Mouse (Mus musculus): ENCODE measurements around the gene Mreg. TPM values are rescaled to one million over a fixed set of nuclear protein-coding genes. Genes with fewer than 3 reads are reported as not detected.

Mreg gene
- polyA plus RNA-seq, 2 experiments: 2.9 to 6.4 TPM

GRCm38 (mm10) chr1:72198142-72198806 is 13.8 kb downstream of the Mreg start:
- H3K4me2 ChIP-seq (ENCODE audit: low read depth): no peak overlapping the region
- WGBS (ENCODE audit: insufficient replicate concordance): 58% methylated on average over 10 of the region's 10 CpGs
- no peaks in the 10 kb centered on the region for H3K27me3 ChIP-seq (ENCODE audit: control insufficient read depth, insufficient read depth, low read length)
- ATAC-seq (ENCODE audit: insufficient read depth) (no peak), DNase-seq (ENCODE audit: low read depth in 3 of 3, low spot score in 3 of 3) (no peak)
- no peaks in the 10 kb centered on the region for H3K36me3 ChIP-seq (replicated peaks; ENCODE audit: control insufficient read depth, insufficient read depth, low read depth)
- H3K4me3 ChIP-seq (ENCODE audit: insufficient read depth in 1 of 2, low read depth in 2 of 2, low read length in 2 of 2): no peak overlapping the region
- H3K27ac ChIP-seq: no peak overlapping the region
- H3K9ac ChIP-seq (replicated peaks): no peak overlapping the region
- no peaks in the 10 kb centered on the region for H3K9me3 ChIP-seq (ENCODE audit: control insufficient read depth, low read length)
- H3K4me1 ChIP-seq (replicated peaks; ENCODE audit: control insufficient read depth in 2 of 2, insufficient read depth in 2 of 2, low read length in 1 of 2): no peaks in the 10 kb centered on the region; a peak in 1 of 4 replicates
- TF ChIP-seq EP300 (IDR thresholded peaks at IDR 0.05; ENCODE audit: low read depth) (no peak), CTCF (IDR thresholded peaks at IDR 0.05; ENCODE audit: low read depth) (no peak)

DNA sequence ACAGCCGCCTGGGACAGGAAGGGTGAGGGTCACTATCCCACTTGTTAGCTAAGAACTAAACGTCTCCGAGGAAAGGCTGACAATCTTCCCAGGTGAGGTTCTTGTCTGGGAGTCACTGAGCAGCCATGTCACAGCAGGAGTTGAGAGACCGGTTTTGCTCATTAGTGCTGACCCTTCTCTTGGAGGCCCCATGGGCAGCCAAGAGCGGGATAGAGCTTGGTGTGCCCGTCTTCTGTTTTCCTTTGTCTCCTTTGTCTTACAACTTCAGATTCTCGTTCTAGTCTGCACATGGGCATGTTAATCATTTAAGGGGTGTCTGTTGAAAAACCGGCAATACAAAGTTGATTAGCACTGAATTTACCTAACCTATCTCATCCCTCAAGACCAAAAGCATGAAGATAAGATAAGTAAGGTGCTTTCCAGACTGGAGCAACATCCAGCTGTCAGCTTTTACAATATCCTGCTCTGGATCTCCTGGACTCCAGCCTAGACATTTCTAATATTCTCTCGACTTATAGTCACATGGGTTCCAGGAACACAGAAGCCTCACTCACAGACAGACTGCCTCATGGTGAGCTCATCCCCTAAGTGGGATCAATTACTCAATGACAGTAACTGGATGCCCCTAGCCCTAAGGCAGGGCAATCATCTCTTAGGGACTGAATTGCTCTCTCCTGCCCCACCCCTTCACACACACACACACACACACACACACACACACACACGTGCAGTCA is 15.3 kb downstream of the Mreg start:
- Histone ChIP-seq H3K4me2 (ENCODE audit: low read depth) (no peak overlapping the region), H3K27me3 (ENCODE audit: control insufficient read depth, insufficient read depth, low read length) (no peaks in the 10 kb centered on the region), H3K4me3 (ENCODE audit: insufficient read depth in 1 of 2, low read depth in 2 of 2, low read length in 2 of 2) (no peak overlapping the region), H3K4me1 (replicated peaks; ENCODE audit: control insufficient read depth in 2 of 2, insufficient read depth in 2 of 2, low read length in 1 of 2) (no peaks in the 10 kb centered on the region; a peak in 1 of 4 replicates), H3K9me3 (ENCODE audit: control insufficient read depth, low read length) (no peaks in the 10 kb centered on the region), H3K36me3 (replicated peaks; ENCODE audit: control insufficient read depth, insufficient read depth, low read depth) (no peaks in the 10 kb centered on the region), H3K27ac (no peak overlapping the region), H3K9ac (replicated peaks) (no peak overlapping the region)
- 49% methylated on average over 10 of the region's 10 CpGs for WGBS (ENCODE audit: insufficient replicate concordance)
- TF ChIP-seq EP300 (IDR thresholded peaks at IDR 0.05; ENCODE audit: low read depth) (no peak), CTCF (IDR thresholded peaks at IDR 0.05; ENCODE audit: low read depth) (no peak)
- no peak for ATAC-seq (ENCODE audit: insufficient read depth)
- no peak for DNase-seq (ENCODE audit: low read depth in 3 of 3, low spot score in 3 of 3)

DNA sequence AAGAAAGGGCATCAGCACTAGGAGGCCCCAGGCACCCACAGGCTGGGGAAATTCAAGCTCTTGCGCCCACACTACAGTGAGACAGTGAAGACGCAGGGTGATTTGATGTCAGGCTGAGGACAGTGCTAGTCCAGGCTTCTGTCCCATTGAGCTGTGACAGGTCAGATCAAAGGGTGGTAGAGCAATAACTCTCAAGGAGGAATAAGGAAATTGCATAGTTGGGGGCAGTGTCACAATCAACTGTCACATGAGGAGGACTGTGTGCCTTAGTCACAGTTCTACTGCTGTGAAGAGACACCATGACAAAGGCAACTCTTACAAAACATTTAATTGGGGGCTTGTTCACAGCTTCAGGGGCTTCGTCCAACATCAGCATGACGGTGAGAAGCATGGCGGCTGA is 16.0 kb downstream of the Mreg start:
- H3K9ac ChIP-seq (replicated peaks): no peak overlapping the region
- H3K9me3 ChIP-seq (ENCODE audit: control insufficient read depth, low read length): no peaks in the 10 kb centered on the region
- no peaks in the 10 kb centered on the region; a peak in 1 of 4 replicates for H3K4me1 ChIP-seq (replicated peaks; ENCODE audit: control insufficient read depth in 2 of 2, insufficient read depth in 2 of 2, low read length in 1 of 2)
- no peak overlapping the region for H3K4me3 ChIP-seq (ENCODE audit: insufficient read depth in 1 of 2, low read depth in 2 of 2, low read length in 2 of 2)
- TF ChIP-seq EP300 (IDR thresholded peaks at IDR 0.05; ENCODE audit: low read depth) (no peak), CTCF (IDR thresholded peaks at IDR 0.05; ENCODE audit: low read depth) (no peak)
- H3K36me3 ChIP-seq (replicated peaks; ENCODE audit: control insufficient read depth, insufficient read depth, low read depth): no peaks in the 10 kb centered on the region
- no peak overlapping the region for H3K27ac ChIP-seq
- ATAC-seq (ENCODE audit: insufficient read depth) (no peak), DNase-seq (ENCODE audit: low read depth in 3 of 3, low spot score in 3 of 3) (no peak)
- no peaks in the 10 kb centered on the region for H3K27me3 ChIP-seq (ENCODE audit: control insufficient read depth, insufficient read depth, low read length)
- no peak overlapping the region for H3K4me2 ChIP-seq (ENCODE audit: low read depth)
- 71% methylated on average over 5 of the region's 5 CpGs for WGBS (ENCODE audit: insufficient replicate concordance)

DNA sequence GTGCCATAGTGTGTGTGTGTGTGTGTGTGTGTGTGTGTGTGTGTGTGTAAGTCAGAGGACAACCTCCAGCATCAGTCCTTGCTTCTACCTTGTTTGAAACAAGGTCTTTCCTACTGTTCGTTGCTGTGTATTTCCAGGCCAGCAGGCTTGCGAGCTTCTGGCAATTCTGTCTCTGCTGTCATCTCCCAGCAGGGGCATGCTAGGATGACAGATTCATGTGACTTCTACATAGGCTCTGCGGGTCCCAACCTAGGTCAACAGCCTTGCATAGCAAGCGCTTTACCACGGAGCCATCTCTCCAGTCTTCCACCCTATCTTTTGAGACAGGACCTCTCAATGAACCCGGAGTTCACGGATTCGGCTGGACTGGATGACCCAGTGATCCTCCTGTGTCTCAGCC is 20.7 kb downstream of the Mreg start:
- WGBS (ENCODE audit: insufficient replicate concordance): 81% methylated on average over 8 of the region's 8 CpGs
- no peak overlapping the region for H3K4me3 ChIP-seq (ENCODE audit: insufficient read depth in 1 of 2, low read depth in 2 of 2, low read length in 2 of 2)
- H3K27me3 ChIP-seq (ENCODE audit: control insufficient read depth, insufficient read depth, low read length): no peaks in the 10 kb centered on the region
- H3K9ac ChIP-seq (replicated peaks): no peak overlapping the region
- no peak overlapping the region for H3K4me2 ChIP-seq (ENCODE audit: low read depth)
- H3K36me3 ChIP-seq (replicated peaks; ENCODE audit: control insufficient read depth, insufficient read depth, low read depth): no peaks in the 10 kb centered on the region
- H3K4me1 ChIP-seq (replicated peaks; ENCODE audit: control insufficient read depth in 2 of 2, insufficient read depth in 2 of 2, low read length in 1 of 2): no peaks in the 10 kb centered on the region
- H3K27ac ChIP-seq: no peak overlapping the region
- TF ChIP-seq EP300 (IDR thresholded peaks at IDR 0.05; ENCODE audit: low read depth): no peak
- no peak for TF ChIP-seq CTCF (IDR thresholded peaks at IDR 0.05; ENCODE audit: low read depth)
- H3K9me3 ChIP-seq (ENCODE audit: control insufficient read depth, low read length): no peaks in the 10 kb centered on the region
- ATAC-seq (ENCODE audit: insufficient read depth) (no peak), DNase-seq (ENCODE audit: low read depth in 3 of 3, low spot score in 3 of 3) (no peak)

- DNase-seq (ENCODE audit: low read depth in 3 of 3, low spot score in 3 of 3): no peak
- H3K4me2 ChIP-seq (ENCODE audit: low read depth): no peak overlapping the region
- no peak overlapping the region for H3K4me3 ChIP-seq (ENCODE audit: insufficient read depth in 1 of 2, low read depth in 2 of 2, low read length in 2 of 2)
- WGBS (ENCODE audit: insufficient replicate concordance): 68% methylated on average over 16 of the region's 16 CpGs
- no peak for ATAC-seq (ENCODE audit: insufficient read depth)
- H3K36me3 ChIP-seq (replicated peaks; ENCODE audit: control insufficient read depth, insufficient read depth, low read depth): no peaks in the 10 kb centered on the region
- H3K9ac ChIP-seq (replicated peaks): no peak overlapping the region
- H3K9me3 ChIP-seq (ENCODE audit: control insufficient read depth, low read length): no peaks in the 10 kb centered on the region
- no peak overlapping the region for H3K27ac ChIP-seq
- no peaks in the 10 kb centered on the region for H3K27me3 ChIP-seq (ENCODE audit: control insufficient read depth, insufficient read depth, low read length)
- TF ChIP-seq EP300 (IDR thresholded peaks at IDR 0.05; ENCODE audit: low read depth) (no peak), CTCF (IDR thresholded peaks at IDR 0.05; ENCODE audit: low read depth) (no peak)
- no peaks in the 10 kb centered on the region for H3K4me1 ChIP-seq (replicated peaks; ENCODE audit: control insufficient read depth in 2 of 2, insufficient read depth in 2 of 2, low read length in 1 of 2)
Measured at GRCm38 (mm10) chr1:72188142-72188738, 23.9 kb downstream of the Mreg start.
